Comparison of ENCODE assay signal across 16 mouse cellular contexts in the genomic region with DNA sequence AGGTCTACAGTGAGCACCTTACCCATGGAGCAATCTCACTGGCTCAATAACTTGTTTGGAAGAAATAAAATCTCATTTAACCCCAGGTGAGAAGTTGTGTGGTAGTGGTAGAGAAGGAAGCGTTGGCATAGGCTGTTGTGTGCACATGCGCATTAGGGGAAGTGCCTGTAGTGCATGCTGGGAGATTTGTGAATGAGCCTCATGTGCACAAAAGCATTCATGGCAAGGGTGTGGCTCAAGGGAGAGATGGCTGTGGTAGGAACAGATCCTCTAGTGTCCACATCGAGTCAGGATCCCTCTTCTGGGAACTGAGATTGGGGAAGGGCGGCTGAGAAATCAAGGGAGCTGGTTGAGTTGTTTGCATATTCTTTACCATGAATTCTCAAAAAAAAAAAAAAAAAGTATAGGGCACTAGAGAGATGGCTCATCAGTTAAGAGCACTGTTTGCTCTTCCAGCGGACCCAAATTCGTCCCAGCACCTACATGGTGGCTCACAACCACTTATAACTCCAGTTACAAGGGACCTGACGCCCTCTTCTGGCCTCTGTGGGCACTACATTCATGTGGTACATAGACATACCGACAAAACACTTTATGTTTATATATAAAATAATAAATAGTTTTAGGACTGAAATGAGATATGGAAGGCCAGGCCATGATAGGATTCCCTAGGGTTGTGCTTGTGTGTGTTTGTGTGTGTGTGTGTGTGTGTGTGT. TPM values are rescaled to one million over a fixed set of nuclear protein-coding genes. Genes with fewer than 3 reads are reported as not detected.
DNase-seq lines count a peak whose midpoint lies in the region; ATAC-seq and TF ChIP-seq lines count a peak whose summit lies in the region.
"Had no signal": no experiment of that assay in that cellular context is flagged by ENCODE, and none has a peak within 500 bp of the region (broad histone marks: within the 10 kb centered on the region; RNA-seq: fewer than 3 reads in every experiment).

No protein-coding gene starts in this region.

- DNase-seq in liver, postnatal 0 days, result no peak
- DNase-seq in liver (no peak), A20 (ENCODE audit: low read depth, low spot score) (peak; percentile 36)
- peak; percentile 20 for DNase-seq in induced T-regulatory cell, adult 2 months (ENCODE audit: low read depth)
- no peak for DNase-seq in embryo, embryonic 9.5 days (ENCODE audit: extremely low spot score)
- DNase-seq in layer of hippocampus, adult 11-12 months (ENCODE audit: low spot score), result no peak
- DNase-seq: heart, adult 11 months; lung, postnatal 36 days; thymus, adult 2 months had no signal

- H3K9ac ChIP-seq in liver, postnatal 0 days (replicated peaks), result no peak overlapping the region
- no peak overlapping the region for H3K9ac ChIP-seq in ES-Bruce4 (ENCODE audit: low read depth, poor library complexity, severe bottlenecking)
- H3K9ac ChIP-seq: embryonic facial prominence, embryonic 15.5 days; forebrain, embryonic 13.5 days; intestine, embryonic 15.5 days; liver, embryonic 12.5 days; midbrain, embryonic 12.5 days had no signal

- no peaks in the 10 kb centered on the region for H3K9me3 ChIP-seq in liver, postnatal 0 days (ENCODE audit: low read length)
- H3K9me3 ChIP-seq in ES-Bruce4 (replicated peaks; ENCODE audit: control insufficient read depth, insufficient read depth, low read length, poor library complexity, severe bottlenecking), result no peaks in the 10 kb centered on the region
- H3K9me3 ChIP-seq: embryonic facial prominence, embryonic 15.5 days; forebrain, embryonic 13.5 days; intestine, embryonic 15.5 days; liver, embryonic 12.5 days; midbrain, embryonic 12.5 days had no signal

- no peak for ATAC-seq in liver, postnatal 0 days
- ATAC-seq: forebrain, embryonic 13.5 days; intestine, embryonic 15.5 days; liver, embryonic 12.5 days had no signal

- no peak for TF ChIP-seq POLR2A in ES-Bruce4 (IDR thresholded peaks at IDR 0.05; ENCODE audit: insufficient read depth, low read length)

- H3K4me1 ChIP-seq in liver, postnatal 0 days (ENCODE audit: insufficient read depth), result no peaks in the 10 kb centered on the region
- no peaks in the 10 kb centered on the region for H3K4me1 ChIP-seq in ES-Bruce4 (ENCODE audit: control insufficient read depth, insufficient read depth, low read length)
- H3K4me1 ChIP-seq: intestine, embryonic 15.5 days; liver, embryonic 12.5 days had no signal

- TF ChIP-seq EP300 in liver, postnatal 0 days (IDR thresholded peaks at IDR 0.05; ENCODE audit: low read depth), result no peak
- no peak for TF ChIP-seq EP300 in ES-Bruce4 (IDR thresholded peaks at IDR 0.05; ENCODE audit: insufficient read depth, low read depth, low read length)

- 0 out of 2 replicates have a peak, but pooled peaks cover 8% of the 10 kb centered on the region for H3K27me3 ChIP-seq in liver, postnatal 0 days (ENCODE audit: insufficient read depth, low read length)
- no peaks in the 10 kb centered on the region for H3K27me3 ChIP-seq in ES-Bruce4 (ENCODE audit: control insufficient read depth, insufficient read depth, low read length, poor library complexity, severe bottlenecking)
- H3K27me3 ChIP-seq: forebrain, embryonic 13.5 days had no signal

- no peaks in the 10 kb centered on the region for H3K36me3 ChIP-seq in liver, postnatal 0 days (replicated peaks; ENCODE audit: insufficient read depth, low read length)
- H3K36me3 ChIP-seq in ES-Bruce4 (ENCODE audit: control insufficient read depth, insufficient read depth, low read length, poor library complexity, severe bottlenecking), result no peaks in the 10 kb centered on the region
- H3K36me3 ChIP-seq: embryonic facial prominence, embryonic 15.5 days; intestine, embryonic 15.5 days; liver, embryonic 12.5 days; midbrain, embryonic 12.5 days had no signal

- 69% methylated on average over 8 of the region's 8 CpGs for WGBS in liver, postnatal 0 days (ENCODE audit: insufficient replicate concordance)

- no peak overlapping the region for H3K27ac ChIP-seq in liver, postnatal 0 days (ENCODE audit: low read depth)
- no peak overlapping the region for H3K27ac ChIP-seq in ES-Bruce4 (ENCODE audit: insufficient read depth, low read length)
- H3K27ac ChIP-seq: embryonic facial prominence, embryonic 15.5 days; forebrain, embryonic 13.5 days; intestine, embryonic 15.5 days; kidney, postnatal 0 days; liver, embryonic 12.5 days; midbrain, embryonic 12.5 days had no signal

- H3K4me2 ChIP-seq in liver, postnatal 0 days (ENCODE audit: low read depth, low read length), result no peak overlapping the region
- H3K4me2 ChIP-seq: embryonic facial prominence, embryonic 15.5 days; forebrain, embryonic 13.5 days; intestine, embryonic 15.5 days; liver, embryonic 12.5 days; midbrain, embryonic 12.5 days had no signal

- H3K4me3 ChIP-seq in liver, postnatal 0 days (ENCODE audit: low read depth, low read length), result no peak overlapping the region
- no peak overlapping the region for H3K4me3 ChIP-seq in ES-Bruce4 (ENCODE audit: low read depth, low read length)
- H3K4me3 ChIP-seq: embryonic facial prominence, embryonic 15.5 days; forebrain, embryonic 13.5 days; intestine, embryonic 15.5 days; liver, embryonic 12.5 days; midbrain, embryonic 12.5 days had no signal

- peak; percentile 35 for TF ChIP-seq CTCF in liver, postnatal 0 days (IDR thresholded peaks at IDR 0.05; ENCODE audit: low read depth)
- TF ChIP-seq CTCF in ES-Bruce4 (IDR thresholded peaks at IDR 0.05; ENCODE audit: low read depth, low read length), result peak; percentile 54

RNA-seq across cellular contexts. Expression of a gene that starts 59.4 kb away (rescaled TPM):
- 0.55 and 0.56 TPM in 2 replicates for polyA plus RNA-seq in liver, postnatal 0 days (2015; fragmentation: Nextera tagmentation; extraction: Ambion mirVana)
- polyA plus RNA-seq in ES-Bruce4 (2011; ENCODE audit: insufficient read depth, insufficient read length, low read depth, missing spikeins), result 0.66 and 2.8 TPM in 2 replicates

Comparison
In these comparisons a context has a peak if more than half of its experiments do, and no peak if none do; other contexts are left out.
1. DNase-seq: peak in A20 (single experiment) and induced T-regulatory cell, adult 2 months (single experiment); none in liver, postnatal 0 days (single experiment), liver (single experiment), embryo, embryonic 9.5 days (single experiment) and layer of hippocampus, adult 11-12 months (single experiment).